In the genomic region with DNA sequence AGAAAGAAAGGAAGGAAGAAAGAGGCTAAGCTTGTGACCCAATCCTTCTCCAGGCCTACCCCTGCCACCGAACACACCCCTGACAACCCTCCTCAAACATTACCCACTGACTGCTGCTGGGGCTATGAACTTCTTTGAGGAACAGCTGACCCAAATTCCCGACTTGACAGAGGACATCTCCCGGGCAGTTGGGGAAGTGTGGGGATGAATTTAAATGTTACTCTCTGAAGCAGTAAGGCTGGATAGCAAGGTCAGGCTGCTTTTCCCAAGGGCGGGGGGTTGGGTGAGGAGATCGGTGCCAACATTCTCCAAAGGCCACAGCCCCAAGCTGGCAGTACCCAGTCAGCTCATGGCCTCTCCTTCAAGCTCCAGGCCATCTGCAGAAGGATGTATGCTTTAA, we compare ENCODE assay signal across 10 mouse cellular contexts. TPM values are rescaled to one million over a fixed set of nuclear protein-coding genes. Genes with fewer than 3 reads are reported as not detected.
DNase-seq lines count a peak whose midpoint lies in the region; ATAC-seq and TF ChIP-seq lines count a peak whose summit lies in the region.
"Had no signal": no experiment of that assay in that cellular context is flagged by ENCODE, and none has a peak within 500 bp of the region (broad histone marks: within the 10 kb centered on the region; RNA-seq: fewer than 3 reads in every experiment).

No protein-coding gene starts in this region.

- no peak overlapping the region for H3K9ac ChIP-seq in midbrain, embryonic 15.5 days
- H3K9ac ChIP-seq in midbrain, embryonic 13.5 days (replicated peaks): no peak overlapping the region

- H3K36me3 ChIP-seq in midbrain, embryonic 15.5 days (replicated peaks): no peaks in the 10 kb centered on the region
- H3K36me3 ChIP-seq in midbrain, embryonic 13.5 days: no peaks in the 10 kb centered on the region

- no peak; the same call in 1 of the 2 replicates for TF ChIP-seq CTCF in layer of hippocampus, adult 2 months (conservative IDR thresholded peaks at IDR 0.05)

- no peaks in the 10 kb centered on the region; the same call in 1 of the 2 replicates for H3K27me3 ChIP-seq in midbrain, embryonic 15.5 days (replicated peaks)
- no peaks in the 10 kb centered on the region for H3K27me3 ChIP-seq in midbrain, embryonic 13.5 days

- DNase-seq in heart, postnatal 10 days: peak; percentile 29 to 41
- no peak for DNase-seq in heart, postnatal 14 days
- DNase-seq in adrenal gland, postnatal 25 days: peak; percentile 63
- peak; percentile 16 to 64 for DNase-seq in layer of hippocampus, adult 2 months (ENCODE audit: low spot score in 2 of 2)
- DNase-seq in thymus, postnatal 25 days: no peak
- DNase-seq: liver; thymus, adult 18-20 months had no signal

- WGBS in midbrain, embryonic 15.5 days: 59% methylated on average over 5 of the region's 5 CpGs
- 60% methylated on average over 5 of the region's 5 CpGs for WGBS in midbrain, embryonic 13.5 days

- H3K4me1 ChIP-seq in midbrain, embryonic 15.5 days: no peaks in the 10 kb centered on the region
- H3K4me1 ChIP-seq in midbrain, embryonic 13.5 days (replicated peaks): no peaks in the 10 kb centered on the region

- H3K4me2 ChIP-seq in midbrain, embryonic 15.5 days: no peak overlapping the region
- no peak overlapping the region for H3K4me2 ChIP-seq in midbrain, embryonic 13.5 days (replicated peaks)

- H3K9me3 ChIP-seq in midbrain, embryonic 15.5 days: no peaks in the 10 kb centered on the region
- no peaks in the 10 kb centered on the region for H3K9me3 ChIP-seq in midbrain, embryonic 13.5 days

- no peak overlapping the region for H3K4me3 ChIP-seq in midbrain, embryonic 15.5 days
- no peak overlapping the region for H3K4me3 ChIP-seq in midbrain, embryonic 13.5 days (replicated peaks)
- H3K4me3 ChIP-seq in layer of hippocampus, adult 2 months: no peak overlapping the region

- intact Hi-C loops in heart, postnatal 10 days (cut with DNase I): no loop called here
- intact Hi-C loops in heart, postnatal 14 days (cut with DNase I): no loop called here

- ATAC-seq in midbrain, embryonic 15.5 days (replicated peaks): peak; percentile 60; the same call in 1 of the 2 replicates
- ATAC-seq in midbrain, embryonic 13.5 days: no peak
- no peak for ATAC-seq in megakaryocyte-erythroid progenitor cell, adult 5-6 weeks (replicated peaks; ENCODE audit: low FRiP score, low TSS enrichment, poor library complexity, severe bottlenecking)

- 0 out of 2 replicates have a peak overlapping the region, but pooled peaks have one; percentile 8 for H3K27ac ChIP-seq in midbrain, embryonic 15.5 days
- no peak overlapping the region for H3K27ac ChIP-seq in midbrain, embryonic 13.5 days
- peak overlapping the region; percentile 85 for H3K27ac ChIP-seq in layer of hippocampus, adult 2 months

RNA-seq across cellular contexts. Expression of gene Eif5, which starts 24.1 kb away (rescaled TPM):
- total RNA-seq in heart, postnatal 10 days (2021): 100 to 1,000 TPM; 196 to 199 TPM
- total RNA-seq in heart, postnatal 14 days (2021): 100 to 1,000 TPM; 155 to 167 TPM
- polyA plus RNA-seq in midbrain, embryonic 15.5 days (2015; fragmentation: Nextera tagmentation; extraction: Ambion mirVana): 475 and 505 TPM in 2 replicates
- polyA plus RNA-seq in midbrain, embryonic 13.5 days (2015; fragmentation: Nextera tagmentation; extraction: Ambion mirVana): 593 and 657 TPM in 2 replicates
- 338 and 346 TPM in 2 replicates for total RNA-seq in adrenal gland, postnatal 25 days (2021)
- 100 to 1,000 TPM; 253 to 260 TPM for total RNA-seq in layer of hippocampus, adult 2 months (2021)
- total RNA-seq in megakaryocyte-erythroid progenitor cell, adult 5-6 weeks (2014; fragmentation: Nextera tagmentation): 212 and 247 TPM in 2 replicates
- total RNA-seq in megakaryocyte-erythroid progenitor cell, adult 5-6 weeks (2017): 262 and 337 TPM in 2 replicates

RNA-seq across cellular contexts. Expression of gene Gm266, which starts 28.1 kb away (rescaled TPM):
- total RNA-seq in heart, postnatal 10 days (2021): 1 to 10 TPM; 2.2 to 2.4 TPM
- 1 to 10 TPM; 1.2 to 1.7 TPM for total RNA-seq in heart, postnatal 14 days (2021)
- 1.6 and 1.8 TPM in 2 replicates for polyA plus RNA-seq in midbrain, embryonic 15.5 days (2015; fragmentation: Nextera tagmentation; extraction: Ambion mirVana)
- polyA plus RNA-seq in midbrain, embryonic 13.5 days (2015; fragmentation: Nextera tagmentation; extraction: Ambion mirVana): 0.81 and 0.98 TPM in 2 replicates
- not detected in 2 replicates for total RNA-seq in adrenal gland, postnatal 25 days (2021)
- total RNA-seq in layer of hippocampus, adult 2 months (2021): 1 to 10 TPM; 5.2 to 6.1 TPM
- total RNA-seq in megakaryocyte-erythroid progenitor cell, adult 5-6 weeks (2014; fragmentation: Nextera tagmentation): not detected in 2 replicates
- not detected in 2 replicates for total RNA-seq in megakaryocyte-erythroid progenitor cell, adult 5-6 weeks (2017)

Comparison
In these comparisons a context has a peak if more than half of its experiments do, and no peak if none do; other contexts are left out.
1. DNase-seq: peak in heart, postnatal 10 days (2 of 2), adrenal gland, postnatal 25 days (single experiment) and layer of hippocampus, adult 2 months (2 of 2); none in heart, postnatal 14 days (0 of 2) and thymus, postnatal 25 days (single experiment).